Mouse (Mus musculus) CH12.LX (cell line): Measurements from ENCODE around the gene Sema6c.

Experiments
- CHD1 ChIP-seq: IDR thresholded peaks from 2 replicates; pipeline ENCODE4 v1.6.1; 2012; ENCODE audit warnings: low read depth, low read length, improper control_type of control experiment, inconsistent platforms
- CHD2 ChIP-seq: IDR thresholded peaks from 2 replicates; pipeline ENCODE4 v1.6.1; 2011; ENCODE audit warnings: low read length, improper control_type of control experiment
- CTCF ChIP-seq, 2 experiments: IDR thresholded peaks in 1 of 2; conservative IDR thresholded peaks in 1 of 2; 2 replicates each; pipeline ENCODE4 v1.5.1; 2011 to 2012; ENCODE audit warnings: low read depth in 2 of 2, low read length in 2 of 2, improper control_type of control experiment in 1 of 2, inconsistent platforms in 1 of 2, mild to moderate bottlenecking in 1 of 2, moderate library complexity in 1 of 2
- ELF1 ChIP-seq: IDR thresholded peaks from 2 replicates; pipeline ENCODE4 v1.6.1; 2014; ENCODE audit warnings: low read depth, mild to moderate bottlenecking, inconsistent platforms, low read length, improper control_type of control experiment
- ETS1 ChIP-seq: conservative IDR thresholded peaks from 2 replicates; pipeline ENCODE4 v1.6.1; 2012; ENCODE audit warnings: low read depth, mild to moderate bottlenecking, inconsistent platforms, low read length, improper control_type of control experiment, moderate library complexity
- GABPA ChIP-seq: IDR thresholded peaks from 2 replicates; pipeline ENCODE4 v1.6.1; 2012; ENCODE audit warnings: low read depth, low read length, improper control_type of control experiment, inconsistent platforms; ENCODE audit not compliant: insufficient replicate concordance
- JUND ChIP-seq: conservative IDR thresholded peaks from 2 replicates; pipeline ENCODE4 v1.6.1; 2011; ENCODE audit warnings: low read depth, low read length, improper control_type of control experiment
- POLR2A ChIP-seq: IDR thresholded peaks from 2 replicates; pipeline ENCODE4 v1.6.1; 2011; ENCODE audit warnings: low read depth, mild to moderate bottlenecking, improper control_type of control experiment, low read length
- RCOR1 ChIP-seq: conservative IDR thresholded peaks from 2 replicates; pipeline ENCODE4 v1.6.1; 2012; ENCODE audit warnings: low read depth, mild to moderate bottlenecking, inconsistent platforms, low read length, improper control_type of control experiment
- UBTF ChIP-seq: IDR thresholded peaks from 2 replicates; pipeline ENCODE4 v1.6.1; 2012; ENCODE audit warnings: low read depth, mild to moderate bottlenecking, inconsistent platforms, low read length, improper control_type of control experiment, moderate library complexity
- ZC3H11A ChIP-seq: IDR thresholded peaks from 2 replicates; pipeline ENCODE4 v1.6.1; 2012; ENCODE audit warnings: low read depth, mild to moderate bottlenecking, inconsistent platforms, low read length, improper control_type of control experiment
- ZMIZ1 ChIP-seq: IDR thresholded peaks from 2 replicates; pipeline ENCODE4 v1.6.1; 2012; ENCODE audit warnings: low read depth, mild to moderate bottlenecking, inconsistent platforms, low read length, improper control_type of control experiment
- ZNF384 ChIP-seq: IDR thresholded peaks from 2 replicates; pipeline ENCODE4 v1.6.1; 2012; ENCODE audit warnings: low read depth, low read length, improper control_type of control experiment, inconsistent platforms

DNA sequence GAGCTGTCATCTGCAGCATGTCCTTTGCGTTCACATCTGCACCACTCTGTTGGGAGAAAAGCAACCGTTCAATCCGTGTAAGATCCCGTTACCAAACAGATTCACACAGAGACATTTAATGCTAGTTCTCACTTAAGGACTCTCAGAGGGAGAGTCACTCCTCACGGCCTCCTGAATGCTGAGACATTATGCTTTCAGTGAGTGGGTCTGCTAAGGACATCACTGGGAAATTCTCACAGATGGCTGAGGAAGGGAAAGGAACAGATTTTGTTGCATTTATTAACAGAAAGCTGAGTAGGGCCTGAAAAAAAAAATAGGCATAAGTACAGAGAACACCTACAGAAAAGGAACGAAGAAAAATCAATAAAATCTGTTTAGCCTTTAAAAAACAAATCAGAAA lies 43.6 kb downstream of the Sema6c start:
- TF ChIP-seq POLR2A: no peak
- TF ChIP-seq CTCF (conservative IDR thresholded peaks at IDR 0.05 in 1 of 2, IDR thresholded peaks at IDR 0.05 in 1 of 2; ENCODE audit: low read depth in 2 of 2, low read length in 2 of 2): no peak
- no peak for TF ChIP-seq GABPA
- no peak for TF ChIP-seq JUND
- TF ChIP-seq RCOR1: no peak
- TF ChIP-seq ETS1: no peak
- no peak for TF ChIP-seq CHD1
- no peak for TF ChIP-seq ZNF384
- no peak for TF ChIP-seq ZMIZ1
- TF ChIP-seq UBTF: no peak
- TF ChIP-seq ELF1: no peak
- no peak for TF ChIP-seq CHD2
- no peak for TF ChIP-seq ZC3H11A
